Mouse (Mus musculus): ENCODE results near the gene Plpp1. TPM values are rescaled to one million over a fixed set of nuclear protein-coding genes. Genes with fewer than 3 reads are reported as not detected.

Plpp1 gene
- polyA plus RNA-seq, 1 experiment from 2014 or later: 35.3 TPM

DNA sequence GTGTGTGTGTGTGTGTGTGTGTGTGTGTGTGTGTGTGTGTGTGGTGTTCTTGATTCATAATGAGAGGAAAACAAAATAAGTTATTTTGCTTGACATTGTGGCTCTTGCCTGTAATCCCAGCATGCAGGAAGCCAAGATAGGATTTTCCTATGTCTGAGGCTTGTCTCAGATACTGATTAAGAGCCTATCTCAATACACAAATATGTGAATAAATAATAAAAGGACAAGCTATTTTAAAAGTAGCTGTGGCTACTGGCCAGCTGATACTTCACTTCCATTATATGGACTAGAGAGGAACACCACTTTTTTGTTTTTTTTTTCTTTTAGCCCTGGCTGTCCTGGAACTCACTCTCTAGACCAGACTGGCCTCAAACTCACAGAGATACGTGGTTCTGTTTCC lies 38.8 kb upstream of the Plpp1 start:
- no peak for ATAC-seq
- no peaks in the 10 kb centered on the region for H3K27me3 ChIP-seq

DNA sequence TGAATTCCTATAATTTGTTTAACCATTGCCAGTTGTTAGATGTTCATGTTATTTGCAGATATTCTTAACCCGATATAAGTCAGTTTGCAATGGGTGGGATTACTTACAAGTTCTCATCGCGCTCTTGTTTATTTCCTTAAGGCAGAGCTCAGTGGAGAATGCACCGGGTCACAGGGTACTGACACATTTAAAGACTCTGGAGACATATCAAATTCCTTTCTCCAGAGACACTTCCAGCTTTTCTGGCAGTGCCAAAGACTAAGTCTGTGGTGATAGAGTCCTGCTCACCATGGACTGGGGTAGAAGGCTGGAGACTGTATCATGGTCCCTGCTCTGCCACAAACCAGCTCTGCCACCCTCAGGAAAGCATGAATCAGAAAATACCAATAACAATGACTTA lies 38.0 kb upstream of the Plpp1 start:
- Histone ChIP-seq H3K9me3 (peaks cover 6% of the 10 kb centered on the region), H3K4me2 (replicated peaks) (no peak overlapping the region), H3K9ac (replicated peaks) (no peak overlapping the region), H3K27me3 (no peaks in the 10 kb centered on the region), H3K27ac (no peak overlapping the region), H3K4me1 (replicated peaks) (no peaks in the 10 kb centered on the region), H3K36me3 (no peaks in the 10 kb centered on the region), H3K4me3 (replicated peaks) (no peak overlapping the region)
- WGBS: 90% methylated on average over 4 of the region's 4 CpGs
- ATAC-seq: no peak

More for the DNA sequence above, 38.8 kb upstream of the Plpp1 start:
- Histone ChIP-seq H3K4me1 (replicated peaks) (no peaks in the 10 kb centered on the region), H3K4me2 (replicated peaks) (no peak overlapping the region), H3K36me3 (no peaks in the 10 kb centered on the region), H3K9me3 (no peaks in the 10 kb centered on the region; the same call in 1 of the 2 replicates), H3K9ac (replicated peaks) (no peak overlapping the region), H3K27ac (no peak overlapping the region), H3K4me3 (replicated peaks) (no peak overlapping the region)
- WGBS: 94% methylated on average over 1 of the region's 1 CpGs

DNA sequence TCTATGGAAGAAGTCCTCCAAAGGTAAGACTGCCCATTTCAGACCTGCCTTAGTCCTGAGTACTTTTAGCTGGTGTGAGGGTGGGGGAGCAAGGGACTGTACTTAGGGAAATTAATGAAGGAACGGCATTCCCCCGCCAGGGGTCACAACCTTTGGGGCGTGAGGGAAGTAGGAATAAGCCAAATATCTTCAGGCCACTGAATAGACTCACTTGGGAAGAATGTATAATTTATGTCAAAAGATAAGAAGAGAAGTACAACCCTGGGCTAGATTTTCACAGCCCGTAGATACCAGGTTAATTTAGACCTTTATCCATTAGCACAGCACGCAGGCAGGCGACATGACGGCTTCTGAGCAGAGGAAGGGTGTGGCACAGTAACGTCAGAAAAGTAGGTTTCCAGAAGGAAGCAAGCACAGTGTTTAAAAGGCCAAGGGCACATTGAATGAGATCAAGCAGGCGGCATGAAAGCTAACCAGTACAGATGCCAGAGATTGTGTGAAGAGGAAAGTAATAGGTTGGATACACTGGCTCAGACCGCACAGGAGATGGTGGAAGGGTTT lies 37.0 kb upstream of the Plpp1 start:
- H3K4me2 ChIP-seq (replicated peaks): no peak overlapping the region
- ATAC-seq: no peak
- no peaks in the 10 kb centered on the region for H3K4me1 ChIP-seq (replicated peaks)
- no peaks in the 10 kb centered on the region for H3K27me3 ChIP-seq
- 84% methylated on average over 10 of the region's 10 CpGs for WGBS
- no peak overlapping the region for H3K9ac ChIP-seq (replicated peaks)
- no peak overlapping the region for H3K4me3 ChIP-seq (replicated peaks)
- H3K27ac ChIP-seq: no peak overlapping the region
- peaks cover 10% of the 10 kb centered on the region for H3K9me3 ChIP-seq
- H3K36me3 ChIP-seq: no peaks in the 10 kb centered on the region

DNA sequence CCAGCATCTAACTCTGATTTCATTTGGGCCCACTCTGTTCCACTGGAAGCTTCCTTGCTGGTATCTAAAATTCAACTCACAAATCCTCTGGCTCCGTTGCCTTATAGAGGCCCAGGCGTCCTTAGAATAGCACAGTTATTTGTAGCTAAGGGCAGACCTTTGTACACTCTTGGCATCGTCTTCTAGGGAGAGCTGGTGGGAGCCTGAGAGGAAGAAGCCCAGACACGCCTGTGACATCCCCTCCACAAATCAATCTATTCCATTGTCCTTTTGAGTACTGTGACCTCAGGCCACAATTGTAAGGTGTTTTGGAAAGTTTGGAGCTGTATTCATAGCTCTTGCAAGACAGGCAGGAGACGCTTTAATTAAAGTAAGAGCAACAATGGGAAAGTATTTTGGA lies 36.0 kb upstream of the Plpp1 start:
- H3K9me3 ChIP-seq: peaks cover 10% of the 10 kb centered on the region
- H3K4me2 ChIP-seq (replicated peaks): no peak overlapping the region
- no peaks in the 10 kb centered on the region for H3K4me1 ChIP-seq (replicated peaks)
- no peaks in the 10 kb centered on the region for H3K36me3 ChIP-seq
- 79% methylated on average over 5 of the region's 5 CpGs for WGBS
- no peaks in the 10 kb centered on the region for H3K27me3 ChIP-seq
- H3K4me3 ChIP-seq (replicated peaks): no peak overlapping the region
- no peak overlapping the region for H3K9ac ChIP-seq (replicated peaks)
- no peak overlapping the region for H3K27ac ChIP-seq
- ATAC-seq: no peak

DNA sequence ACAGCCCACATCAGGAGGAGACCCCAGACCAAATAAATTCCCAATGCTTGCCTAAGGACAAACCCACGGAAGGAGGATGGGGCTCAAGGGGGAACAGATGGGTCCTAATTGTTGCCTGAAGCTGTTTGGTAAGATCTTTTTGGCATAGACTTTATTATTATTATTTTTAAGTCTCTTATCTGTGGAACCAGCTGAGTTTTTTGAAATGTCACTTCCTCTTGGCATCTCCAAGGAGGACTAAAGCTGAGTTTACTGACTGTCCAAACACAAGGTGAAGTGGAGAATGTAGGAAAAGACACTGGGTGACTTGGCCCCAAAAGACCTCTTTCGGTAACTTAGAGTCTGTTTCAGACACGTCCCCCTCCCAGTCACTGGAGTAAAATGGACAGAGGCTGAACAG lies 34.9 kb upstream of the Plpp1 start:
- Histone ChIP-seq H3K4me1 (replicated peaks) (peaks cover 5% of the 10 kb centered on the region), H3K27ac (no peak overlapping the region), H3K9me3 (peaks cover 10% of the 10 kb centered on the region), H3K27me3 (no peaks in the 10 kb centered on the region), H3K36me3 (no peaks in the 10 kb centered on the region), H3K4me3 (replicated peaks) (no peak overlapping the region), H3K9ac (replicated peaks) (no peak overlapping the region), H3K4me2 (replicated peaks) (no peak overlapping the region)
- WGBS: 89% methylated on average over 3 of the region's 3 CpGs
- no peak for ATAC-seq

DNA sequence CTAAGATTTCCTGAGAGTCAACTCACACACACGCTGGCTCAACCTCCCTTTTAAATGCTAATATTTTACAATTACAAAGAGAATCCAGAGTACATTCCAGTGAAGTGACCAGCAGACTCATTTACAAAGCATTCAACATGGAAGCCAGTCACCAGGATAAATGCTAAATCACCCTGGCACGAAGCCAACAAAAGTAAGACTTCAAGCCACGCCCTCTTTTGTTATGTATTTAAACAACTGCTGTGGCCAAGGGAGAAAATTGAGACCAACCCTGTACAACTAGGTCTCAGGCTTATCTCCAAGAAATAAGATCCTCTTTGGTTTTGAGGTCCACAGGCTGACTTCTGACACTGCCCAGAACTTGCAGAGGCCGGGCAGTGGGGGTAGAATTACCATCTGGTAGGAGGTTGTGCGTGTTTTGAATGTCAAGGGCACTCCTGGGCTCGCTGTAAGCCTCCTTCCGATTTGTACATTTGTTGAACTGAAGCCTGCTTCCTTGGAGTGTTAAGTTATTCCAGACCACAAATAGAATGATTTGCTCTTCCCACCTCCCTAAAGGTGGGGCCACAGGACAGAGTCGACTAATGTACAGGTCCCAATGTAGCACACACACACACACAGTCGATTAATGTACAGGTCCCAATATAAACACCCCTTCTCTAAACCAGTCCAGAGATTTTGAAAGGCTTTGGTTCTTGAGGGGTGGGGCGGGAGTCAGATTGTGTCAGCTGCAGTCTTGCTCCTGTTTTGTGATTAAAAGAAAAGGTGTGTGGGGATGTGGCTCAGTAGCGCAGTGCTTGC lies 29.9 kb upstream of the Plpp1 start:
- no peaks in the 10 kb centered on the region for H3K36me3 ChIP-seq
- no peak overlapping the region for H3K4me2 ChIP-seq (replicated peaks)
- H3K4me1 ChIP-seq (replicated peaks): peaks cover 12% of the 10 kb centered on the region
- peaks cover 10% of the 10 kb centered on the region for H3K9me3 ChIP-seq
- ATAC-seq: peak; percentile 62
- no peaks in the 10 kb centered on the region for H3K27me3 ChIP-seq
- no peak overlapping the region for H3K4me3 ChIP-seq (replicated peaks)
- no peak overlapping the region for H3K27ac ChIP-seq
- H3K9ac ChIP-seq (replicated peaks): no peak overlapping the region
- 29% methylated on average over 11 of the region's 11 CpGs for WGBS

DNA sequence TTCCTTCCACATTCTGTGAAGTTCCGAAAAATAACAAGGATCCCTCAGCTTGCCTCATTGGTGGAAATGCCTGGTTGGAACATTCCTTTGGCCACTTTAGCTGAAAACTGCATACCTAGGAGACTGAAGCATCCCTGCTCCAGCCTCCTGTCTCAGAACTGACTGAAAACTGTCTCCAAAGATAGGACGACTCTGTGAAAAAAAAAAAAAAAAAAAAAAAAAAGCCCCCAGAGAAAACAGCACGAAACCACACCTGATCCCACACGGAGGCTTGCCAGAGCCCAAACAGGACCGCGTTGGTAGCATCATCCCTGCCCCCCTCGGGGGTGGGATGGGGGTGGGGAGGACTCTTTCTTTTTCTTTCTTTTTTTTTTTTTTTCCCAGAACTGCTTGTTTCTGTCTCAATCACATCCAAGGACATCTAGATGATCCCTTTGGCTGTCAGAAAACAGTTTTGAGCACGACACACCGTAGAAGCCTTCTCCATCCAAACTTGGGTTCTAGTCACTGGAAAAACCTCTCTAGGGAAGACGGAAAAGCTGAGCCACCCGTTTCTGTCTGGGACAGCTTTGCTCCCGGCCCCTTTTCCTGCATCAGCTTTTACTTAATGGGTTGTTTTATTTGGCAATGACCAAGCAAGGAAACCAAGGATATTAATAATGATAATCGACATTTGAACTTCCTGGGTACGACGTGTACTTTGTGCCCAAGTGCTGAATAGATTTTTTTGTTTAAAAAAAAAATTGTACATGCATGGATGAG lies 29.0 kb upstream of the Plpp1 start:
- H3K4me2 ChIP-seq (replicated peaks): no peak overlapping the region
- H3K27me3 ChIP-seq: no peaks in the 10 kb centered on the region
- H3K36me3 ChIP-seq: no peaks in the 10 kb centered on the region
- peaks cover 10% of the 10 kb centered on the region for H3K9me3 ChIP-seq
- no peak overlapping the region for H3K27ac ChIP-seq
- no peak overlapping the region for H3K4me3 ChIP-seq (replicated peaks)
- ATAC-seq: no peak
- WGBS: 49% methylated on average over 15 of the region's 15 CpGs
- peaks cover 12% of the 10 kb centered on the region for H3K4me1 ChIP-seq (replicated peaks)
- no peak overlapping the region for H3K9ac ChIP-seq (replicated peaks)

DNA sequence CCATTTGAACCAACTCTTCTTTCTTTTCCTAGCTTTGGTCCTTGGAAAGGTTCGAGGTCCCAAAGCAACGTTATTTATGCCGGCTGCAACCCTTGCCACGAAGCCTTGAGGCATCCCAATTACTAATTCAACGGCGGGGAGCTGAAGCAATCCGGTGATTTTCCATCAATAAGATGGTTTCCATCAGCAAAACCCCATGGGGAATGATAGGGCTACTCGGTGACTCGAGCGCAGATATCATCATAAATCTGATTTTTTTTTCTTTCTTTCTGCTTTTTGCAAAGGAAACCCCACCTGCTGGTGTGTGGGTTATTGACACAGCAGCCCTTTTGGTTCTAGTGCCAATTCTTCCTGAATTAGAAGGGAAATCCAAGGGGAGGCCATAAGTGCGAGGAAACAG lies 28.3 kb upstream of the Plpp1 start:
- no peak for ATAC-seq
- Histone ChIP-seq H3K27me3 (no peaks in the 10 kb centered on the region), H3K27ac (no peak overlapping the region), H3K4me2 (replicated peaks) (no peak overlapping the region), H3K9ac (replicated peaks) (no peak overlapping the region), H3K9me3 (peaks cover 6% of the 10 kb centered on the region), H3K4me3 (replicated peaks) (no peak overlapping the region), H3K36me3 (no peaks in the 10 kb centered on the region), H3K4me1 (replicated peaks) (peaks cover 12% of the 10 kb centered on the region)
- WGBS: 65% methylated on average over 11 of the region's 11 CpGs

DNA sequence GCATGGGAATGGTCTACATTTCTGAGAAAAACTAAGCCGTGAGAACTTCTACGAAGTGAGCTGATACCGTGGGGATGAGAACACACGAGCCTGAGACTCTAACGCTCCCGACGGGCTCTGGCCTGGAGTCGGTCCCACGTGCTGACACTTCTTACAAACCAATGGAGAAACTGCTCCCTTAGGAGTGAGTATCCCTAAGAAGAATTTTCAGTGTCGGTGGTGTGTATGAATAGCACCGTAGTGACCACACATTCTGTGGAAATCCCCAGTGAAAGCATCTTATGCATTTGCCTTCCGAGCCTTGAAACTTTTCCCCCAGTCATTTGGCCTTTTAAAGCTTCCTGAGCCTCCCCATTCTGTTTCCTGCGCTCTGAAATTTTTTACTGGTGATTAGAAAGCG lies 27.7 kb upstream of the Plpp1 start:
- ATAC-seq: no peak
- Histone ChIP-seq H3K4me1 (replicated peaks) (peaks cover 12% of the 10 kb centered on the region), H3K36me3 (no peaks in the 10 kb centered on the region), H3K27me3 (no peaks in the 10 kb centered on the region), H3K9me3 (peaks cover under 1% of the 10 kb centered on the region; the same call in 1 of the 2 replicates), H3K4me3 (replicated peaks) (no peak overlapping the region), H3K4me2 (replicated peaks) (no peak overlapping the region), H3K27ac (no peak overlapping the region), H3K9ac (replicated peaks) (no peak overlapping the region)
- 85% methylated on average over 14 of the region's 14 CpGs for whole genome bisulfite sequencing

DNA sequence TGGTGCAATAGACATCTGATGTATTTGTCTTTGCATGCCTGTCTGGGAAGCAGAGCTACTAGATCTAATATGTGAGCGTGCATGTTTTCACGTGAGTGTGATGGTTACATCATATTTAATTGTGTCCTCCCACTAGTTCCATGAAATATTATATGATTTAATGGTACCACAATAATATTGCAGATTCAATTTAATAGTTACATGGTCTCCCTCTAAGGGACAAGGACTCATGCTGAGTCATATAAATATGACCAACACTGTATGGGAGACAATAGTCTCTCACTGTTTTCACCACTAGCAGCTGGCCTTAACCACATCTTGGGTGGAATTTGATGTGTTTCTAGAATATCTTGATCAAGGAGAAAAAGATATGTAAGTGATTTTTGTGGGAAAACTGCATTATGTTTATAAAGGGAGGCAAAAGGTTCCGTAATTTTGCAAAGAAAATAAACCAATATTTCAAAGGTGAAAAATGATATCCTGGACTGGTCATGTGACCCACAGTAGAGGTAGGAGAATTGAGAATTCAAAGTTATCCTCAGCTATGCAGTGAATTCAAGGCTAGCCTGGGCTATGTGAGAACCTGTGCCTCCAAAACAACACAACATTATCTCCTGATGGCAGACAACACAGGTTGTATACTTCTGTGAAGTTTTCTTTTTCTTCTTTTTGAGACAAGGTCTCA lies 26.5 kb upstream of the Plpp1 start:
- H3K4me1 ChIP-seq (replicated peaks): peaks cover 12% of the 10 kb centered on the region
- H3K4me2 ChIP-seq (replicated peaks): no peak overlapping the region

DNA sequence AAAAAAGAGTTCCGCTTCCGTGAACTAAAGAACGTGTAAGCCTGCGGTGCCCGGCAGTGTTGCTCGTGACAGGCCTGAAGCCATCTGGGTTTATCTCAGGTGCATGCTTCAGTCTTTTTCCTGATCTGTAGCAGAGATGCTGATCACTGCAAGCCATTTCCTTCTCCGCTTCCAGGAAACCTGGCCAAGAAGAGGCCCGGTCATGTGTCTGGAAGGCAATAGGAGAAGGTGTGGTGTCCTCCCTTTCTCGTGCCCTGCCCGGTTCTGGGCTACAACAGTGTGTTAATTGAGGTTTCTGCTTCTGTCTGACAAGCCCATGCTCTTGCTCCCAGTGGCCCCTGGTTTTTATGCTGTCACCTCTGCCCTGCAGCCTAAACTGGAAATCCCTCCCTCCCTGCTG lies 24.7 kb upstream of the Plpp1 start:
- H3K27ac ChIP-seq: no peak overlapping the region
- no peak overlapping the region for H3K4me2 ChIP-seq (replicated peaks)
- no peak overlapping the region for H3K9ac ChIP-seq (replicated peaks)
- H3K36me3 ChIP-seq: no peaks in the 10 kb centered on the region
- 89% methylated on average over 10 of the region's 10 CpGs for WGBS
- no peak overlapping the region for H3K4me3 ChIP-seq (replicated peaks)
- no peaks in the 10 kb centered on the region for H3K9me3 ChIP-seq
- ATAC-seq: no peak
- H3K27me3 ChIP-seq: no peaks in the 10 kb centered on the region
- peaks cover 6% of the 10 kb centered on the region for H3K4me1 ChIP-seq (replicated peaks)

More for the DNA sequence above, 26.5 kb upstream of the Plpp1 start:
- WGBS: 95% methylated on average over 3 of the region's 3 CpGs
- no peak overlapping the region for H3K4me3 ChIP-seq (replicated peaks)
- H3K9me3 ChIP-seq: no peaks in the 10 kb centered on the region
- H3K27ac ChIP-seq: no peak overlapping the region
- H3K27me3 ChIP-seq: no peaks in the 10 kb centered on the region
- ATAC-seq: no peak
- H3K9ac ChIP-seq (replicated peaks): no peak overlapping the region
- H3K36me3 ChIP-seq: no peaks in the 10 kb centered on the region

DNA sequence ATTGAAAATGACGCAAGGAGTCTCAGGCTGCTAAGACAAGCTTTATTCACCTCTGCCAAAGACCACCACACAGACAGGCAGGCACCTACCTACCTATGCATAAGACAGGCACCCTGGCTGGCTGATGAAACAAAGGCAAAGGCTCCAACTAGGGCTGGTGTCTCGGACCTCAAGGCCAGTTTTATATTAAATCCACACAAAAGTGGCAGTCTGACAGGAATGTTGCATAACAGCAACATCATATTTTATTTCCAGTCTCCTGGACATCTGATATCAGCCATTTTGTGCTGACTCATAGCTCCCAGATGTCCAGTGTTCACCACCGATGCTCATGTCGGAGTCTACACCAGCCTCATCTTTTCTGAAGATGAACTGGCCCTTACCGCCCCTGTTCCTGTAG lies 22.2 kb upstream of the Plpp1 start:
- Histone ChIP-seq H3K36me3 (no peaks in the 10 kb centered on the region), H3K27ac (no peak overlapping the region), H3K9me3 (no peaks in the 10 kb centered on the region), H3K4me3 (replicated peaks) (no peak overlapping the region), H3K9ac (replicated peaks) (no peak overlapping the region), H3K4me2 (replicated peaks) (no peak overlapping the region), H3K27me3 (no peaks in the 10 kb centered on the region), H3K4me1 (replicated peaks) (no peaks in the 10 kb centered on the region)
- 91% methylated on average over 5 of the region's 5 CpGs for WGBS
- no peak for ATAC-seq
